Mouse (Mus musculus): ENCODE data around the gene Thap7.

The Thap7 gene

DNA sequence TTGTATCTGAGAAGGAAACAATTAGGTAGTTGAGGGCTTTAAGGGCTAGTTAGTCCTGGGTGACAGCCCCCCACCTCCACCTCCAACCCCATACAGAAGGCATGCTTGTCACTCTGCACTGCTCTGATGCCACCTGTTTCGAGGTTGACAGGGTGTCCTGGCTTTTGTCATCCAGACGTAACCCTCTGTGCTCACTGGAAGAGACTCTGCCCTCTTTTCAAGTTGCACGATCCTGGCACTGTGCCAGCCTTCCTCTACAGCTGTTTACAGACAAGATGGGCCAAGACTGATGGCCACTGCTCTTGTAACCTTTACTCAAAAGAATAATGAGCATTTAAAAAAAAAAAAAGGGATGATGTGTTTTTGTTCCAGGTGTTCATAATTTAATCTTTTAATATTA lies 44.4 kb downstream of the Thap7 start:
- DNase-seq: no peak

- no peak for DNase-seq
Measured at GRCm38 (mm10) chr16:17481465-17481864, 49.5 kb downstream of the Thap7 start.

- no peak for DNase-seq
Measured at GRCm38 (mm10) chr16:17478331-17478943, 52.5 kb downstream of the Thap7 start.

Measured in right cerebral cortex, adult 18-20 months (tissue).